Mouse (Mus musculus) cerebellum, postnatal 36 days (tissue): ENCODE results near the gene 4931409K22Rik.
A peak's percentile ranks its signal among the peaks of the same experiment; 100 is the strongest.
"Not testable (repeated sequence)": the region's sequence is repeated elsewhere in the genome, so short reads cannot be mapped to it uniquely, and the experiment has no call there.

Experiments used
- DNase-seq, 2 experiments: peaks; one replicate each; pipeline ENCODE4 v3.0.0; 2021 to 2022; ENCODE audit warnings: mixed read lengths in 2 of 2

4931409K22Rik gene

DNA sequence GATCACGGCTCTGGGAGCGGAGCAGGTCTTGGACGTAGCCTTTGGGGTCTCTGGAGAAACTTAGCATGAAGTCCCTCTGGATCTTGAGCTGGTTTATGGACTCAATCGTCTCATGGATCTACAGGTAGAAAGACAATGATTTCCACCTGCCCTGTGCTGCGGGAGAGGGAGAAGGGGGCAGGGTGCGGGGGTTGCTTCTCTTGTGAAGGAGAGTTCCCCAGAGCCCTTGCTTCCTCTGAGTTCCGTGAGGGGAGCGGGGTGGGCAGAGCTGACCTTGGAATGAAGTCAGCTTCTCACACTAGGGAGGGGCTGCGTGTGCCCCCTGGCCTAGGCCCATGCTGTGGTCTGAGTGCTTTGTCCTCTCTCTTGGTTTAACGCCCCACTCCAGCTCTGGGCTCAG is 36.6 kb upstream of the 4931409K22Rik start:
- no peak for DNase-seq

DNA sequence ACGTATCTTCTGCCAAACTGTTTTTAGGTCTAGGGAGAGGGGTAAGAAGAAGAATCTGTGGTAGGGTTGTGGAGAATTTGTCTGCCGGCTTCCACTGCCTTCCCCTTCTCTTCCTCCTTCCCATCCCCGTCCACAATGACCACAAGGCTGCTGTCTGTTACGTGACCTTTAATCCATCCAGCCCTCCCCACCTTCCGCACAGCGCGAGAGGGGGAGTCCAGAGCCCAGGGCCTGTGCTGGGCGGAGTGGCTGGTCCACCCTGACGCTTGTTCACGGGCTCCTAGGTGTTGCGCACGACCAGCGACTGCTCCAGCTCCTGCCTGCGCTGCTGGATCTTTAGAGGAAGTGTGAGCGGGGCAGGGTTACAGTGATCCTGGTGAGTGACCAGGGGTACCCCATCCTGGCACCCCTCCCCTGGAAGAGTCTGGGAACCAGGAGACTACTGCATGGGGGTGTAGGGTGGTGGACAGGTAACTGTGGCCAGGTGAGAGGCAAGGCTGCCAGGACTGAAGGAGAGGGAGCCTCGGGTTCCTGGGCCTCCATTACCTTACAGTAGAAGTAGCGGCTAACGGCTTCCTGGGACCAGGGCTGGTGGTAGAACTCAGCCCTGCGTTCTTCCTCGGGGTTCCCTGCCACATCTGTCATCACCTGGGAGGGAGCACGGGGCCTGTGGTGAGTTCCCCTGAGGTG is 36.0 kb upstream of the 4931409K22Rik start:
- DNase-seq, result no peak

DNA sequence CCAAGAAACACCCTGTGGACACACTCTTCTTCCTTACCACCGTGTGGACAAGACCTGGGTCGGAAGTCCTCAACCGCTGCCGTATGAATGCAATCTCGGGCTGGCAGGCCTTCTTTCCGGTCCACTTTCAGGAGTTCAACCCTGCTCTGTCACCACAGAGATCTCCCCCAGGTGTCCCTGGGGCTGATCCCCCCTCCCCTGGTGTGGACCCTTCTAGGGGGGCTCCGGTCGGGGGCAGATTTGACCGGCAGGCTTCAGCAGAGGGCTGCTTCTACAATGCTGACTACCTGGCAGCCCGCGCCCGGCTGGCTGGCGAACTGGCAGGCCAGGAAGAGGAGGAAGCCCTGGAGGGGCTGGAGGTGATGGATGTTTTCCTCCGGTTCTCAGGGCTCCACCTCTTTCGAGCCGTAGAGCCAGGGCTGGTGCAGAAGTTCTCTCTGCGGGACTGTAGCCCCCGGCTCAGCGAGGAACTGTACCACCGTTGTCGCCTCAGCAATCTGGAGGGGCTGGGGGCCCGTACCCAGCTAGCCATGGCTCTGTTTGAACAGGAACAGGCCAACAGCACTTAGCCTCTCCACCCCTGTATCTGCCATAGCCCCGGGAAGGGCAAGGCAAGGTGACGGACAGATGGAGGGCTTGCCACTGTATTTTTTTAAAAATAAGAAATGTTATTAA is 35.3 kb upstream of the 4931409K22Rik start:
- no peak for DNase-seq

DNA sequence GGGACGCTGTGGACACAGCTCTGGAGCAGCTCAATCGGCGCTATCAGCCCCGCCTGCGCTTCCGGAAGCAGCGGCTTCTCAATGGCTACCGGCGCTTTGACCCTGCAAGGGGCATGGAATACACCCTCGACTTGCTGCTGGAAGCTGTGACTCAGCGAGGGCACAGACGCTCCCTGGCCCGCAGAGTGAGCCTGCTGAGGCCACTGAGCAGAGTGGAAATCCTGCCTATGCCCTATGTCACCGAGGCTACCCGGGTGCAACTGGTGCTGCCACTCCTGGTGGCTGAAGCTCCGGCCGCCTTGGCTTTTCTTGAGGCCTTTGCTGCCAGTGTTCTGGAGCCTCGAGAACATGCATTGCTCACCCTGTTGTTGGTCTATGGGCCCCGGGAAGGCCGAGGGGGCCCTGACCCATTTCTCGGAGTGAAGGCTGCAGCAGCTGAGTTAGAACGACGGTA is 34.7 kb upstream of the 4931409K22Rik start:
- no peak for DNase-seq

DNA sequence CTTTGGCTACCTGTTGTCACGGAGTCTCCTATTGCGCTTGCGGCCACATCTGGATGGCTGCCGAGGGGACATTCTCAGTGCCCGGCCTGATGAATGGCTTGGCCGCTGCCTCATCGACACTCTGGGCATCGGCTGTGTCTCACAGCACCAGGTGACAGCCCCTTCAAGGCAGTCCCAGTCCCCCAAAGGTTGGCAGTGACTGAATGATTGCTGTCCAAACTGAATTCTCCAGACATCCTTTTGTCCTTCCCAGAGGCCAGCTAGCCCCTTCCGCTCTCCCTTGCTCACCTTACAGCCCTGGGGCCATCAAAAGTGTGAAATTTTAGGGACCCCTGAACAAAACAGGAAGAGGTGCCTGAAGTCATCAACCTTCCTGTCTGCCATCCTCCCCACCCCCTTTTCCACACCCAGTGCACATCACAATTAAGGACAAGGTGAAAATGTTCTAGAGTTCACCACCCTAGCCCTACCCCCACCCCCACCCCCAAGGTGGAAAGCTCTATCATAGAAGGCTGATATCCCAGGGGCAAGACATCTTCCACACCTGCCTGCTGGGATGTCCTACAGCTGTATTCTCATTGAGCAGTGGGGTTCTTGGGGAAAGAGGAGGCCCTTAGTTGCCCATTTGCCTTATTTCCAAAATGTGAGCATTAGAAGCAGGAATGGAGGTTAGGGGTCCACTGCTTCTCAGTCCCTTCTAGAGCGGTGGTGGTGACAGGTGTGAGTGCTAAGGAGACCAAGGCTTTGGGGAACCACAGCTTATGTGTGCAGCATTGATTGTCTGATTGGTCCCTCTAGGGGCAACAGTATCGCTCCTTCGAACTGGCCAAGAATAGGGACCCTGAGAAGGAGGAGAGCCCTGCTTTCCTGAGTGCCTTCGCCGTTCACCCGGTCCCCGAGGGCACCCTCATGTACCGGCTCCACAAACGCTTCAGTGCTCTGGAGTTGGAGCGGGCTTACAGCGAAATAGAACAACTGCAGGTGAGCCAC is 33.2 kb upstream of the 4931409K22Rik start:
- DNase-seq, result no peak

DNA sequence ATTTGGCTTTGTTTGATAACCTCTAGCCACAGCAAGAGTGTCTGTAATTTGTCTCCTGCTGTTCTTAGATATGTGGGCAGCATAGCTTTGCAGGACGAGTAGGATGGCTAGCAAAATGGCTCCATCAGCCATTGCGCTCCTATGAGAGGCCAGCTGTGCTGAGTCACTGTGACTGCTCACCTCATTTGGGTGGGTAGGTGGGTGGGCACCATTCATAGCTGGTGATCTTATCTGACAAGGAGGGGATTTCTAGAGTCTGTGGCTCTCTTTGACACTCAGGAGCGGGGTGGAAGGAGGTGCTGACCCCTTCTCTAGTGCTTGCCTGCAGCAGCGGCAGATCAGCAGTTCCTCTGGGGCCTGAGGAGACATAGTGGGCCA is 30.6 kb upstream of the 4931409K22Rik start:
- DNase-seq, result no peak

DNA sequence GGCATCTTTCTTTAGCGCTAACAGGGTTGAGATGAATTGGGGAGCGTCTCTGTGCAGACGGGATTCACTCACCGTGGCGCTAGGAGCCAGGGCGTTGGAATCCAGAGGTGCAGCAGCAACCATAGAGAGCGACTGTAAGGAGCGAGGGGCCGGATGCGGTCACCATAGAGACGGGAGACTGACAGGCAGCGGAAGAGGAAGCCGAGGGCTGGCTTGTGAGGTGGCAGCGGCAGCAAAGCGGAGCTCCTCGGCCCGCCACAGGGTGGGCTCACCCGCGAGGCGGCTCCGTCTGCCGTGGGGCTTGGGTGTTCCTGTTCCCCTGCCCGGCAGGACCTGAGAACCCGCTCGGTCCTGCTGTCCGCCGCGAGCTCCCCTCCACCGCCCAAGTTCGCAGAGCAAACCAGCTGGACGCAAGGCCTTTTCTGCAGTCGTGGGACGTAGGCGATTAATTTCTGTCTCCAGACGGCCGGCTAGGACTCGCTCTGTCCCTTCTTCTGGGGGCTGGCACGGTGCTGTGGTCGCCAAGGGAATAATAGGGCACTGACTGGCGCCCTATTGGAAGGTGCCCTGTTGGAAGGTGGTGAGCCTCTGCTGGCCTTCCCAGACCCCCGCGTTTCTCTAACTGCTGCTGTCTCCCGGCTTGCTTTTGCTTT is 30.1 kb upstream of the 4931409K22Rik start, which contains the start of gene Chpf2:
TSS of gene Chpf2 (plus strand) at position 195 of the 653 bp plus-strand sequence.
- DNase-seq, result peak; percentile 74 to 79

DNA sequence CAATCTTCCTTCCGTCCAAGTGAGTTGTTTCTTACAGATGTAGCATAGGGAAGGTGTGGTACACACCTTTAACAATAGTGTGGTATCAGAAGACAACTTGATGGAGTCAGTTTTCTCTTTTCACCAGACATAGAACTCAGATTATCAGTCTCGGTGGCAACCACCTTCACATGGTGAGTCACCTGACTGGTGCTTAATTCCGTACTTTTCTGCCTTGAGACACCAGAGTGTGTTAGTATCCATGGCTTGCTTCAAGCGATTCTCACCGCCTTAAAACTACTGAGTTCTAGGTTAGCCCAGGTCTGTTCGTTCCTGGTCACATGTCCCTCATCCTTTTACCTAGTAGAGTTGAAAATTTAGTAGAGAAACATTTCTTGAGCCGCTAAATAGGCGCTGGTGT is 29.5 kb upstream of the 4931409K22Rik start:
- no peak for DNase-seq

DNA sequence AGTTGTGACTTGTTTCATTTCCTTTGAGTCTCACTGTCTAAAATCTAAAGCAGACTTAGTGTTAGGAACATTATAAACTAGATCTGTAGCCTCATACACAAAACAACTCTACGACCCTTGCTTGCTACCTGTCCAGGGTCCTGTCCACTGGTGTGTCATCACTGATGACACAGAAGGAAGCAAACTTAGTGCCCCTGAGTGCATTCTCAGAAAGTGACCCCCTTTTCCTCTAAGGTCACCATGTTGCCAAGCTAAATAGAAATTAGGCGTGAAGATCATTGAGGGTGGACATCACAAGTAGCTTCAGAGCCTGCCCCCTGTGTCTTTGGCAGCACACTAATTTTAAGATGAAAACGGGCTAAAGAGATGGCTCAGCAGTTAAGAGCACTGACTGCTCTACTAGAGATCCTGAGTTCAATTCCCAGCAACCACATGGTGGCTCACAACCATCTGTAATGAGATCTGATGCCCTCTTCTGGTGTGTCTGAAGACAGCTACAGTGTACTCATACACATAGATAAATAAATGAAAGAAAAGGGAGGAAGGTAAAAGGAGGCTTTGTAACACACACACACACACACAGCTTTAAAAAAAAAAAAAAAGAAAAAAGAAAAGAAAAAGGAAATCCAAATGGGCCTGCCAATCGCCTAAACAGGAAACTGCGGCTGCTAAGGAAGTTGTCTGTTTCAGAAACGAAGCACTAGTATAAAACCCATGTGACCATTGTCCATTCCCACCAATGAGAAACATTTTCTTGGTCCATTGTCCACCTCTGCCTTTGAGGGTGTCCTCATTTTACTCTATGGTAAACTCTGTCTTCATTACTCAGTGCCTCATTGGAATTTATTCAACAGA is 21.7 kb upstream of the 4931409K22Rik start:
- DNase-seq, result no peak

DNA sequence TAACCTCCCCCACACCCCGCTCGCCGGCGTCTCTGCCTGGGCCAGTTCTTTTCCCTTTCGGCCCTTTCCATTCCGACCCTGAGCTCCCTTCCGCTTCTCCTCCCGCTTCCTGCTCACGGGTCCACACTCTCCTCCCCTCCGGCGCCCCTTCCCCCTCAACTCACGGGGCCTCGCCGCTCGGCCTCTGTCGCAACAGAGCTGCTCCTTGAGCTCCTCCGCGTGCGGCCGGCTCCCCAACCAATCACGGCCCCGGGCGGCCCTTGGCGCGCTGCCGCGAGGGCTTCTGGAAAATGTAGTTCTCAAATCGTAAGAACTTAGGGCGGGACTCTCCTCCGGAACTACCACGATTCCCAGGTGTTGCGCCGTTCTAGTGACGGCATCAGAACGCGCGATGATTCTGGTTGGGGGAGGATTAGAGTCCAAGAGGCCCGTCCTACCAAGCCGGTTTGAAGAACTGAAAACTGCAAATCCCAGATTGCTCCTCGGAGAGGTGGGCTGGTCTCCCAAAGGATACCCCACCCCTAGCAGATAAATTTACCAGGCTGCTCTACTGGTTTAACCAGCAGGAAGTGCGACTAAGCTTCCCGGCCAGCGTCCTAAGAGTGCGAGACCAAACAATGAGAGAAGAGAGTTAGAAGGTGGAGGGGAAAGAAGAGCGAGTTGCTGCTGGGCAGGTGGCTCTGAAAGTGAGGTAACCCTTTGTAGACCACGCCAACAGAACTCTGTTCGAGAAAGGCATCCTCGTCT is 20.7 kb upstream of the 4931409K22Rik start, which contains the start of gene Abcf2:
TSS of gene Abcf2 (minus strand) at position 285 of the 747 bp plus-strand sequence.
- DNase-seq, result peak; percentile 99 to 100

DNA sequence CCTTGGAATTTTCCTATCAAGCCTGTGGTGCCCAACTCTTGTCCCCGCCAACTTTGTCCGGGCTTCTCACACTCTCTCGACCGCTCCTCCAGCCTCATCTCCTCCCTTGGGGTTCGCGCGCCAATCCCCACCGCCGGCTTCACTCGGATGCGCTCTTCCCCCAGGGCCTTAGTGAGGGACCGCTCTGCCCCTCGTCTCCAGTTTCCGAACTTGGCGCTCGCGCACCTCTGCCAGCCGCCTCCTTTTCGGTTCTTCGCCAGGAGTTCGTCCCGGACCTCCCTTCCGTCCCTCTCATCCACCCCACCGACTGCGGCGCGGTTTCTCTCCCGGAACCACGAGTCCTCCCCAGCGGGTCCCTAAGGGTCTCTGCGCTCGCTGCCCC is 20.2 kb upstream of the 4931409K22Rik start:
- no peak for DNase-seq

DNA sequence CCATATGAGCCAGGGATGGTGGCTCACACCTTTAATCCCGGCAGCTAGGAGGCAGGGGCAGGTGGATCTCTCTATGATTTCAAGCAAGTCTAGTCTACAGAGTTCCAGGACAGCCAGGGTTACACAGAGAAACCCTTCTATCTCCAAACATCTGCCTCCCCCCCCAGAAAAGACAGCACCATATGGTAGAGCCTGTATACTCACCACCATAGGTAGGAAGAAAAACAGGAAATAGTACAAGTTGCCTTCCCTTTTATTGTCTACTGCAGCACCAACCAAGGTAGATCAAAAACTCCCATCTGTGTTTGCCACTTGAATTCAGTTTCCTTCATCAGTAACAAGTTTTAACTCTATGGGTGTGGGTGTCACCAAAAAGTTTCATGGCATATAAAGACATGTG is 19.3 kb upstream of the 4931409K22Rik start:
- DNase-seq, result no peak

DNA sequence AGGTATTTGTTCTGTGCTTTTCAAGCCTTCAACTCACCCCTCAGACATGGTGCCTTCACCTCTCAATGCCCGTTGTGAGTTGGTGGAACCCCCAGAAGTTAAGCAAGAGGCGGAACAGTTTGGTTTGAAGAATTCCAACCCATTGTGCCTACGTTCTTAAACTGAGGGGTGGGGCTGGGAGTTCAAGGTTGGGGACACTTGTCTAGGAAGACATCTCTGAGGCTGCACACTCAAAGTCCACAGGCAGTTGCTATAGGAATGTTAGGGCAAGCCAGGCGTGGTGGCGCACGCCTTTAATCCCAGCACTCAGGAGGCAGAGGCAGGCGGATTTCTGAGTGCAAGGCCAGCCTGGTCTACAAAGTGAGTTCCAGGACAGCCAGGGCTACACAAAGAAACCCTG is 1.3 kb downstream of the 4931409K22Rik start:
- DNase-seq, result not testable (repeated sequence)

DNA sequence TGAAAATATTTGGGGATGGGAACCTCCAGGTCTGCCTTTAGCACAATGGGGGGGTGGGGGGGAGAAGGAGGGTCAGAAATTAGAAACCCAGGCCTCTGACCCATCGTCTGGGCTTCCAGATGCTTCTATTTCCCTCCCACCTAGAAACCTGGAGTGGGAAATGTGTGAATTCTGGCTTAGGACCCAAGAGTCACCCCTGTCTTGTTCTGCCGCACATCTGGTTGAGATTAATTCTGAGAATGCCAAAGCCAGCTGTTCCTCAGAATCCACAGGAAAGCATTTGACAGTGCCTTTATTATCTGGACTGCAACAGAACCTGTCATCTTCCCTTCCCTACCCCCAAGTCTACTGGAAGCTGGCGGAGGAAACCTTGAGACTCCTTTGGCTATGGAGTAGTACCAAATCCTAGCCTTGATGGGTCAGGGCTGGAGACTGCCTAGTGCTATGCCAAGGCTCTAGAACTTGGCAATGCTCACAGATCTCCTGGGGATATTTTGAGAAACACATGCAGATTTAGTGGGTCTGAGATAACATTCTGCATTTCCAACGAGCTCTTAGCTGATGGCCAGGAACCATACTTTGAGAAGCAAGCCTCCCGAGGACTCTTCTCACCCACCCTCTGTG is 2.9 kb downstream of the 4931409K22Rik start:
- DNase-seq, result no peak

DNA sequence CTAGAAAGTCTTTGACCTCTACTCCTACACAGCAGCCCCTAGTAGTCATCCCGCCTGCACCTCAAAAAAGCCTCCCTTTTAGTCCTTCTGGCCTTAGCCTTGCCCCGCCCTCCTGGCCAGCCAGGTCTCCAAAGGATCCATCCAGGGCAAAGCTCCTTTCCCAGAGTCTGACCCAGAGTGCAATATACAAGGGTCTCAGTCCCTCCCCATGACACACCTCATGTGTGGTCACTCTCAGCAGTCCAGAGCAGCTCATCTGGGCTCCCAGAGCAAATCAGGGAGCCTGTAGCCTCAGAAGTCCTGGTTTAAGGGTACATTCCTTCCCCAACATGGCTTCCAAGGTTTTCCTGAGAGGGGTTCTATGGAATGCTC is 5.3 kb downstream of the 4931409K22Rik start:
- DNase-seq, result no peak

DNA sequence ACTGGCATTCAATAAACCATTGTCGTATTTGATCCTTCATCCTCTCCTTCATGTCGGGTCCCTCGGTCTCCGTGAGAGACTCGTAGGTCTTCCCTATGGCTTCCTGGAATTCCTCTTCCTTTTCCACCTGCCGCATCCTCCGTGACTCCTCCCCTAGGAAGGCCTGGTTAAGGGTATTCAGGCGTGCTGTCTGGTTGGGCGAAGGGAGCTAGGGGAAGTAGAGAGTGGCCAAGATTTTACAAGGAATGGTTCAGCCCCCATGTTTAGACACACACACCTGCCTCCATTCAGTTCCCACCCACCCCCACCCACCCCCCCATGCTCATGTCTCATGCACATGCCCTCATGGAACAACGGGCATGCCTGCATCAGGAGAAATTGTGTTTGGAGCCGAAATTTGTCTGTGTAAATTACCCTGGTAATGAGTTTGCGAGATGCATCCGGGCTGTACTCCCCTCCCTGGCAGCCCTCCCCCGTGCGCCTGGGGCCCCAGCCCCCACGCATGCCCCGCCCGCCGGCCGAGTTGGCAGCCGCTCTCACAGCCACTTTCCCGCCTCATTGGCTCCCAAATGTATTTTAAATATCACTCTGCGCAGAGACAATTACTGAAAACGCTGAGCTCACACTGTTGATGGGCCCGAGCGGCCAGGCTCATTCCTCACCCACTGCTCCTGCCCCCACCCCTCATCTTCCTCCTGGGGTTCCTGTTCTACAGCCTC is 5.9 kb downstream of the 4931409K22Rik start:
- DNase-seq, result peak in 1 of 2 experiments; percentile 16

DNA sequence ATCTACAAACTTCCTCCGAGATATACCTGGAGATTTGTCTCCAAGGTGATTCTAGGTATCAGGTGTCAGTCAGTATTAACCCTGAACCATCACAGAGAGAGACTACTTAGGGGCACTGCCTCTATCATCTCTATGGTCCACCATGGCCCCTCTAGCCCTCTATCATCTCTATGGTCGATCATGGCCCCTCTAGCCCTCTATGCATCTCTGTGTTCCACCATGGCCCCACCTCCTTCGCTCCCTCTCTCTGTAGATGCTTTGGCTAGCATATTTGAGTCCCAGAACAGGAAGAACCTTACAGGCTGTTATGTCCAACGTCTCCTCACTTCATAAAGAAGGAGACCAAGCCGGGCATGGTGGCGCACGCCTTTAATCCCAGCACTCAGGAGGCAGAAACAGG is 14.0 kb downstream of the 4931409K22Rik start:
- DNase-seq, result no peak

DNA sequence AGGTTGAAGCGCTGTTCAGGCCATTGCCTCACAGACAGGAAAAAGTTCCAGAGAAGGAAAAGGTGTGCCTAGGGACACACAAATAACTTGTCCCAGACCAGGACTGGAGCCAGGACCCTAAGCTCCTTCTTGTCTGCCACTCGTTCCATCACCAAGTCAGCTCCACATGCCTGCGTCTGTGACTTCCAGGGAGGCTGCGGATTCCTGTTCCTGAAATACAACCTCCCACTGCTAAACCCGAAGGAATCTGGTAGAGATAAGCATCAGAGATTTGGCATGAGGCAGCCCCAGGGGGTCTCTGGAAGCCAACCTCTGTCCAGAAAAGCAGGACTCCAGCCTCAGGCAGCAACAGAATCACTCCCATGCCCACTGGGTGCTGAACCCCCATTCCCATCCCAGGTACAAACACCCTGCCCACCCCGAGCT is 15.5 kb downstream of the 4931409K22Rik start:
- DNase-seq, result no peak

DNA sequence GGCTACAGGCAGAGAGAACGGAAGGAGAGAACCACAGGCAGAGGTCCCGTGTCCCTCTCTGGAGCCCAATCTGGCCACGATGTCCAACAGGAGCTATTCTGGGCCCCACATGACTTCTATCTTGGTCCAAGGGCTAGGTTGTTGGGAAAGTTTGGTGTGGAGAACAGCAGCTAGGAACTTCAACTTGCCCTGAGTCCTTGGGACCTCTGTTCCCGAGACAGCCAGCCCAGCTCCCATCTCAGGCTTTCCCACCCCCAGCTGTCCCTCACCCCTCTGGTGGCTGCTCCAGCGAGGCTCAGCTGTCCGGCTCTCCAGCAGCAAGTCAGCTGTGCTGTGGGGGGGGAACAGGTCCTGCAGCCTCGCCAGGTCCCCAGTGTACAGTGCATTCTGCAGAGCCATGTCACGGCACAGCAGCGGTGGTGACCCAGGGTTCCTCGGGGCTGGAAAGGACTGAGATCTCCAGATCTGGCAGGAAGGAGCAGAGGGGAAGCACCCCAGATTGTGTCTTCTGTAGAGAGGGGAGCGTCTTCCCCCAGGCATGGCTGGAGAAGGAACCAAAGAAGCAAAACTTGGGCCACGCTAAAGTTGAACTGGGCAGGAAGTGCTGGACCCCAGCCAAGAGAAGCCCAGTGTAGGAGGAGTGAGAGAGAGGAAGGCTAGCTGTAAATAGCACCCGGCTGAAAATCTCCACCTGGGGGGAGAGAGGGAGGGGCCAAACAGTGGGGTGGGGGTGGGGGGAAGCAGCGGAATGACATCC is 16.0 kb downstream of the 4931409K22Rik start, which contains the start of gene Asb10:
TSS of gene Asb10 (minus strand) at position 592 of the 757 bp plus-strand sequence.
- DNase-seq, result no peak
